Mouse (Mus musculus) erythroblast, embryonic 14.5 days (primary cell): Measurements from ENCODE around the gene Abhd17c.

Experiments
- GATA1 ChIP-seq: IDR thresholded peaks from 2 replicates; pipeline ENCODE4 v1.6.1; 2012; ENCODE audit warnings: low read length, inconsistent platforms, mixed read lengths
- TAL1 ChIP-seq: IDR thresholded peaks from 3 replicates; pipeline ENCODE4 v1.6.1; 2012; ENCODE audit warnings: low read length, inconsistent platforms, mixed read lengths

DNA sequence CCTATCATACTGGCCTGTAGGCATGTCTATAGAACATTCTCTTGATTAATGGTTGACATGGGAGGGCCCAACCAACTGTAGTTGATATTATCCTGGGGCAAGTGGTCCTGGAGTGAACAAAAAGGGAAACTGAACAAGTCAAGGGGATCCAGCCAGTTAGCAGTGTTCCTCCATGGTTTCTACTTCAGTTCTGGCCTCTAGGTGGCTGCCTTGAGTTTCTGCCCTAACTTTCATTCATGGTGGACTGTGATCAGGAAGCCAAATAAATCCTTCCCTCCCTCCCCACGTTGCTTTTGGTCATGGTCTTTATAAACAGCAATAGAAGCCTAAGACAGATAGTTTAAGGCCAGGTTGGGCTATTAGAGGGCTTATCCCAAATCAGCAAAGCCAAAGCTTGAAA, 61.9 kb downstream of the Abhd17c start:
- TF ChIP-seq GATA1, result no peak
- TF ChIP-seq TAL1, result no peak
